Mouse (Mus musculus): ENCODE measurements around the gene Lrrc61.
A peak's percentile ranks its signal among the peaks of the same experiment; 100 is the strongest.

Gene Lrrc61

DNA sequence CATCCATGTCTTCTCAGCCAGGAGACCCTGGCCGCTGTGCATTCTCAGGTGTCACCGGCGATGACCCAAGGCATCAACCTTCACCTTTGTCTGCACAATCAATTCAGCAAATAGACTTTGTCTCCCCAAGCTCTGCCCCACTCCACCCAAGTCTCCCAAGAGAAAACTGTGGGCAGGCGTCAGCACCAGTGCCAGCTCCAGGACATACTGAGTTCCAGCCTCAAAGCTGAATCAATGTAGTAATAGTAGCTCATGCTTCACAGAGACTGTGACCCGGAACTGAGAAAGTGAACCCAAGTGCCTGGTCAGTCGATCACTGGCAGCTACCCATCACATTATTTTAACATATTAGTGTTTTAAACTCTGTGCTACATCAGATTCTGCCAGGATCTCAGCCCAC is 6.3 kb upstream of the Lrrc61 start:
- no peak for DNase-seq (ENCODE audit: low spot score)

DNA sequence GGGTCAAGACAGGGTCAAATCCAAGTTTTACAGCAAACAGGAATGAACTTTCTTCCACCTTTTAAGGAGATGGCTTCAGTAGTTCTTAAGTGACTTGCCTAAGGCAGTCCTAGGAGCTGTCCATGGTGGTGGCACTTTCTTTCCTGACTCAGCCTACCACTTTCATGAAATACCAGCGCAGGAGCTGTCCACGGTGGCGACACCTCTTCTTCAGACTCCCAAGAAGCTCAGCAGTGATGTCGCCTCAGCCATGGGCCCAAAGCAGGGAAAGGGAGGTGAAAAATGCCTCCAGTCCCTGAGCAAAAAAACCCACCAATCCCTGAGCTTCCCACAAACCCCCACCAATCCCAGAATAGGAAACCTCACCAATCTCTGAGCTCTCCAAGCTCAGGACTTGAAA is 1.7 kb upstream of the Lrrc61 start:
- no peak for DNase-seq (ENCODE audit: low spot score)

GRCm38 (mm10) chr6:48553819-48554218 is 777 bp upstream of the Lrrc61 start:
- DNase-seq (ENCODE audit: low spot score), result no peak

DNA sequence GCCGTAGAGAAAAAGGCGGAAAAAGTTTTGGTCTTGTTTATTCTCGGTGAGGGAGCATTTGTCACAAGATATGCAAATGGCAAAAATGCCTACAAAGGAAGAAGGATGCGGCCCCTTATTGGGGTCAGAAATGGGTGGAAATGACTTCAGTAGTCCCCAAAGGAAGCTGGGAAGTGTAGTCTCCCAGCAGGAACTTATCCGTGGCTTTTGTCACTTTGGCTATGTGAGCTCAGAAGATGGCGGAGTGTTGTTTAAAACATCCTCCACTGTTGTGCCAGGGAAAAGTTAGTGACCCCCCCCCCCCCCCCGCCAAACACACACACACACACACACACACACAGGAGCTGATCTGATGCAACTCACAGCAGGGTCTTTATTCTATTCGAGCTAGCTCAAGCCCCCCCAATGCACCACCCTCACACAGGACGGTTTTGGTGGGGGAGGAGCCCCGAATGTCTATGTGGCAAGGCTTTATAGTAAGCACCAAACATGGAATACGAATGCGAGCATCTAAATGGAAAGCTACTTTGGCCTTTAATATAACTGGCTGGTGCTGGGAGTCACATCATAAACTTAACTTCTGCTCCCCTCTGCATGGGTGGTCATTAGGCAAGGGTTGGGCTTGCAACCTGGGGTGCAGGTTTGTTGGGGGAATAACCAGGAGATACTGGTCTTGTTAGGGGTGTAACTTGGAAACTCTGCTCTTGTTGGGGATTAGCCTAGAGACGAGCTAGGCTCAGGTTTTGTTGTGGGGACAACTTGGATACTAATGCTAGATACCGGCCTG is 701 bp downstream of the Lrrc61 start:
- DNase-seq (ENCODE audit: low spot score), result peak; percentile 76

- DNase-seq (ENCODE audit: low spot score), result no peak
Observed at GRCm38 (mm10) chr6:48555956-48556355, 1.4 kb downstream of the Lrrc61 start.

GRCm38 (mm10) chr6:48565693-48566310 is 11.2 kb downstream of the Lrrc61 start:
- DNase-seq (ENCODE audit: low spot score), result no peak

- DNase-seq (ENCODE audit: low spot score), result no peak
Observed at GRCm38 (mm10) chr6:48566312-48566711, 11.7 kb downstream of the Lrrc61 start.

DNA sequence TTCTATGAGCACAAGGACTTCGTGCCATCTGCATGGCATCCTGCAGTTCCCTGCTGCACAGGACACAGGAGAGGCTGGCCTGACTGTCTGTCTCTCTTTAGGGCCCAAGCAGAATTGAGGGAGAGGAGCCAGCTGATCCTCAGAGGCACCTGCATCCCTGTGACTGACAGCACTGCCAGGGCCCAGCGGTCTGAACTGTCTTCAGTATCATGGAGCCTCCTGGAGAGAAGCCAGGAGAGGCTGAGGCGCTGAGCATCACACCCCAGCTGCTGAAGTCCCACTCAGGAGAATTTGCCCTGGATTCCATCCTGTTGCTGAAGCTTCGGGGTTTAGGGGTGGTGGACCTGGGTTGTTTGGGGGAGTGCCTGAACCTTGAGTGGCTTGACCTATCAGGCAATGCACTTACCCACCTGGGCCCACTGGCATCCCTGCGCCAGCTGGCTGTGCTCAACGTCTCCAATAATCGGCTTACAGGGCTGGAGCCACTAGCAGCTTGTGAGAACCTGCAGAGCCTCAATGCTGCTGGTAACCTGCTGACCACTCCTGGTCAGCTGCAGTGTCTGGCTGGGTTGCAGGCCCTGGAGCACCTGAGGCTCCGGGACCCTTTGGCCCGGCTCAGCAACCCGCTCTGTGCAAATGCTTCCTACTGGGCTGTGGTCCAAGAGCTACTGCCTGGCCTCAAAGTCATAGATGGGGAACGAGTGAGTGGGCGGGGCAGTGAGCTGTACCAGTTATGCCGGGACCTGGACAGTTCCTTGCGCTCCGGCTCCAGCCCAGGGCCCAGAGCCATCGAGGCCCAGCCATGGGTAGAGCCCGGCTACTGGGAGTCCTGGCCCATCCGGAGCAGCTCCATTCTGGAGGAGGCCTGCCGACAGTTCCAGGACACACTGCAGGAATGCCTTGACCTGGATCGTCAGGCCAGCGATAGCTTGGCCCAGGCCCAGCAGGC is 13.7 kb downstream of the Lrrc61 start:
- DNase-seq (ENCODE audit: low spot score), result no peak

- no peak for DNase-seq (ENCODE audit: low spot score)
Observed at GRCm38 (mm10) chr6:48569065-48569807, 14.6 kb downstream of the Lrrc61 start.

DNA sequence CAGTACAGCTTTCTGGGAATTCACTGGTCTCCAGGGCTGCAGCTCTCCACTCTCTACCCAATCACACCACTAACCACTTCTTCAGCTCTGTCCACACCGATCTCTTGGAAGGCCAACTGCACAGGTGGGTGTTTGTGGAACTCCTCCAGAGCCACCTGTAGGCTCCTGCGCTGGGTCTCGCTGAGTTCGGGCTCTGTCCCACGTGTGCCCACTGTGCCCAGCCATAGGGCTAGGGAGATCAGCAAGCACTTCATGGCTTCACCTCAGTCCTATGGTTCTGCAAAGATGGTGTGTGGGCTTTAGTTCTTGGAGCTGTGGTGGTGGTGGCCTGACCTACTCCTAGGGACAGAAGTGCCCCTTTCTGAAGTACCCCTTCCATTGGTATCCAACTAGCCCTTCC is 17.4 kb downstream of the Lrrc61 start:
- no peak for DNase-seq (ENCODE audit: low spot score)

DNA sequence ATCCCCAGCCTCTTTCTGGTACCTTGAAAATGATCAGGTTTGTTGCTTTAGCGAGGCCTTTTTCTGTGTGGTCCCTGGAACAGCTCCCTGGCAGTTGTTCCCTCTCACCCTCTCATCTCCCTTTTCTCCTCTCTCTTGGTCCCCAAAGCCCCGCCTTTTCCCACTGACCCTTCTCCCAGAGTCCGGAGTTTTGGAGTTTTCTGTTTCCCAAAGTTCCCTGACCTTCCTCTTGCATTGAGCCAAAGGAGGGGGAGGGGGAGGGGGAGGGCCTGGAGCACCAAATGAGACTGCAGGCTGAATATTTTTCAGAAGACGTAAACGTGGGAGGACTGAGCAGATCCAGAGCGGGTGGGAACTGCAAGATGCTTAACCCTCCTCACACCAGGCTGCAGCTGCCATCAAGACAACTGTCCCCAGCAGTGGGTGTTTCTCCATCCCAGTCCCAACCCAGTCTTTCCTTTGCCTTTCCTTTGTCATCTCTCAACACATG is 18.0 kb downstream of the Lrrc61 start, which contains the start of gene Rarres2:
TSS of gene Rarres2 (minus strand) at position 218 of the 490 bp plus-strand sequence.
- DNase-seq (ENCODE audit: low spot score), result no peak

DNA sequence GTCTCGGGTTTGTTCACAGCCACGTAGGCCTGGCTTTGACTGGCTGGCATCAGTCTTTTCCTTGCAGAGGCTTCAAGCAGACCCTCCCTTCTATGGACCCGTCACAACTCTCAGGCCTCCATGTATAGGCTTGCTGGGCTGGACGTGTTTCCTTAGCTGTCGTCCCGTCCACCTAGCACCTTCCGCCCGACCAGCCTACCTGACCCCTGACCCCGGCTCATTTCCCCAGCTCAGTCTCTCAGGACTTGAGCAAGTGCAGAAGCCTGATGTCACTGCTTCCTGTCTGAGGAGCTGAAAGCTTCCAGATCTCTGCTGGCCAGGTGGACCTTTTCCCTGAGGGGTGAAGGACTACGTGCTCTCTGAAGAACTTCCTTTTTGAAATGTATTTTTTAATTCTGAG is 18.7 kb downstream of the Lrrc61 start:
- no peak for DNase-seq (ENCODE audit: low spot score)

DNA sequence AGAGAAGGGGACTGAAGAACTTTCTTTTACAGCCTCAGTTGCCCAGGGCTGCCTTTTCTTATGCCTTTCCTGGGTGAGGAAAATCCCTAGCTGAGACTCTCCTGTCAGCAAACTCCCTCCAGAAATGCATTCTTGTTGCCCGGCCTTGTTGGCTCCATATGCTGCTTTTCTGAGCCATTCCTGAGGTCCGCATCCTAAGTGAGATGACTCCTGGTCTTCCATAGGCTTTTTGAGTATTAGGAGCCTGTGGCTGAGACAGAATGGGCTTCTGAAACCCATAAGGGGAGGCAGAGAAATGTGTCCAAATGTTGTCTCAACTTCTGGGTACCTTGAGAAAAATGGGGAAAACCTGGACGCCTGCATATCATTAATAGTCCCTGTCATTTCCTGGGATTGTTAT is 19.4 kb downstream of the Lrrc61 start:
- DNase-seq (ENCODE audit: low spot score), result no peak

- DNase-seq (ENCODE audit: low spot score), result no peak
Observed at GRCm38 (mm10) chr6:48578736-48579135, 24.1 kb downstream of the Lrrc61 start.

- no peak for DNase-seq (ENCODE audit: low spot score)
Observed at GRCm38 (mm10) chr6:48579215-48579648, 24.6 kb downstream of the Lrrc61 start.

DNA sequence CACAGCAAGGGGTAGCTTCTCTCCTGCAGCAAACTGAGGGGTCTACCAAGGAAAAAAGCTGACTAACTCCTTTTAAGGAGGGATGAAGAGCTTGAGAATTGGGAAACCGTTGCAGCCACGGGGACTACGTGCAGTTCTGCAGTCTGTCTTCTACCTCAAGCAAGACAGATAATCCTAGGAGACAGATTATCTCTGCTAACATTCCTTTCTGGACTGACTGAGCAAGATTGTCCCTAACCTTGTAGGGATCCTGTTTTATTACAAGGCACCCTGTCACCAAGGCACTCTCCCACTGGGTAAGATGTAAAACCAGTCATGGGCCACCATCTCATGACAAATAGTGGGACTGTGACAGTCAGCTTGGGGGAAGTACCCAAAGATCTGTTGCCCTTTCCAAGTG is 26.7 kb downstream of the Lrrc61 start:
- no peak for DNase-seq (ENCODE audit: low spot score)

DNA sequence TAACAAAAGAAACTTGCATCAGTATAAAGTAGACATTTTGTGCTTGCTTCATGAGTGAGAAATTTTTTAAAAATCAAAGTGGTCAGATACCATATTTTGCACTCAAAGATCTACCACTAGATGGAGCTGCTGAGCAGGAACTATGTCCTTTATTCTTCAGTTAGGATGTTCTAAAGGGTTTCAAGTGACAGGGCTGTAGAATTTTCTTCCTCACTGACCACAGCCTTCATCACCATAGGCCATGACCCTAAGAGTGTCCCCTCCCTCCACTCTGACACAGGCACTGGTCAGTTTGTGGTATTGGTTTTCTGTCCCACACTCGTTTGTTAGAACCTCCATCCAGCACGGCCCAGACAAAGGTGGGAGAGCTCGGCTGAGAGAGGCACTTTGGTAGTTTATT is 27.4 kb downstream of the Lrrc61 start:
- DNase-seq (ENCODE audit: low spot score), result peak; percentile 68

- no peak for DNase-seq (ENCODE audit: low spot score)
Observed at GRCm38 (mm10) chr6:48589194-48589750, 34.7 kb downstream of the Lrrc61 start, which contains the start of gene Gm45021. Gene Gm45021, plus strand, starts transcription at chr6:48589610.

- DNase-seq (ENCODE audit: low spot score), result no peak
Observed at GRCm38 (mm10) chr6:48591221-48591845, 36.7 kb downstream of the Lrrc61 start.

GRCm38 (mm10) chr6:48591871-48592270 is 37.3 kb downstream of the Lrrc61 start:
- no peak for DNase-seq (ENCODE audit: low spot score)
